Mouse (Mus musculus) activated CD4-positive, CD25-positive, alpha-beta regulatory T cell, adult 4 months (primary cell): ENCODE measurements at regions not wholly inside any gene's neighbourhood (a gene's known extent, or its start where the extent isn't known, plus 50 kb on each side); places are given as distances from the start of the nearest gene placed in this dataset.

Experiments
- ATAC-seq: one replicate; pipeline ENCODE4 v1.8.0; 2017

GRCm38 (mm10) chr8:8258231-8258638 lies 402.8 kb downstream of the Efnb2 start:
- ATAC-seq: no peak

DNA sequence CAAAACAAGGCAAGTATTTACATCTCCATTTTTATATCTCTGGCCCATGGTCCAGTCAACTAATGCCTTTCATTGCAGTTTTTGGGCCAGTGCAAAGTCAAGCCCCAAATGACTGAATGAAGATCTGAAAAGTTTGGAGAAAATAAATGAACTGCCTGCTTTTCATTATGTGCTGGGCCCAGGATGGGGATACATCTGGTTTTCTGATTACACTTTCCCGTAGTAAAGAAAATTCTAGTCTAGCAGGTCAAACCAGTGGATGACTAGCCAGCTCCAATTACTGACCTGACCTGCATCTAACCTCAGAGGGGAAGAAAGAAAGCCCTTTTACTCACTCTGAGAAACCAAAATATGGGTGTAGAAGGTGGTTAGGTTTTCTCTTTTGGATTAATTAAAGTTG lies 404.7 kb downstream of the Efnb2 start:
- ATAC-seq: no peak

- ATAC-seq: no peak
These were observed 406.6 kb downstream of the Efnb2 start for GRCm38 (mm10) chr8:8254446-8254845.

DNA sequence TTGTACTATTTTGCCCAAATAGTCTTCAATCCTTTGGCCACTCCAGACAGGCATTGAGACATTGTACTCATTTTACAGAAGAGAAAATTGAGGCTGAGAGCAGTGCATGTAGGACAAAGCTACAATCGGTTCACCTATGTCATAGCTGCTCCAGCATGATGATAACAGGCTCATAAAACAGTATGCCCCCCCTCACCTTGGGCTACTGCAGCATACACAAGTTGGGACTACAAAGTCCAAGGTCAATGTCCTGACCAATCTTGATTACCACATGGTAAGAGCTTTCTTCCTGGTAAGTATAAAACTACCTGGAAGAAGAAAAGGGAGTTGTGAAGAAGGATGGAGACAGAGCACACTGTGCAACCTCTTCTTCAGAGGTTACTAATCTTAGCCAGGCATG lies 416.4 kb downstream of the Efnb2 start:
- no peak for ATAC-seq

DNA sequence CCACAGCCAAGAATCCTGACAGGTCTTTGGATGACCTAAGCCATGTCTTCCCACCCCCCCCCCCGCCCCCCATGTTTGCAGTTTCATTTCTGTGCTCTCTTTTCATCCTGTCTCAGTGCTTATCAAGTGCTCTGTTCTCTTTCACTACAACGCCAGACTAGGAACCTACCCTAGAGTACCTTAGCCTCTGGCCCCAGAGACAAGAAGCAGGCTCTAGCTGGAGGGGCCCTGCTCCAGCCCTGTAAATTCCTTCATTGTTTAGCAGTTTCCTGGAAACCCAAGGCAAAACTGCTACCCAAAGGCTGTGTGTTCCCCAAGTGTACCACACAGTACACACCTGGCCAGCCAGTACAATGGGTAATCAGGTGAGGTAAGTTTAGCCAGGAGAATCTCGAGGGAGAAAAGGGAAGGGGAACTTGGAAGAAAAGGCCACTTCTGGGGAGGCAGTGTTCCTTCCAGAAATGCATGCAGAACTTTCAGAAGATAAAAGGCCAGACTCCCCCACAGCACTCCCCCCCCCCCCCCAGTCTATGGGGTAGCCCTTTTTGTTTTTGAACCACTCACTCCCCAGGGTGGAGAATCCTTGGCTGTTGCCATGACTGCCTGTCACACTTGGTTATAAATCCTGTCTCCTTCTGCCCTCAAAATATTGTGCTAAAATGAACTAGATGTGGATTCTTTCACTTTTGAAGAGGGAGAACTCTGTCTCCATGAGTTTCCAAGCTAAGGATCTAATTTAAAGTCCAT lies 419.1 kb downstream of the Efnb2 start:
- no peak for ATAC-seq

DNA sequence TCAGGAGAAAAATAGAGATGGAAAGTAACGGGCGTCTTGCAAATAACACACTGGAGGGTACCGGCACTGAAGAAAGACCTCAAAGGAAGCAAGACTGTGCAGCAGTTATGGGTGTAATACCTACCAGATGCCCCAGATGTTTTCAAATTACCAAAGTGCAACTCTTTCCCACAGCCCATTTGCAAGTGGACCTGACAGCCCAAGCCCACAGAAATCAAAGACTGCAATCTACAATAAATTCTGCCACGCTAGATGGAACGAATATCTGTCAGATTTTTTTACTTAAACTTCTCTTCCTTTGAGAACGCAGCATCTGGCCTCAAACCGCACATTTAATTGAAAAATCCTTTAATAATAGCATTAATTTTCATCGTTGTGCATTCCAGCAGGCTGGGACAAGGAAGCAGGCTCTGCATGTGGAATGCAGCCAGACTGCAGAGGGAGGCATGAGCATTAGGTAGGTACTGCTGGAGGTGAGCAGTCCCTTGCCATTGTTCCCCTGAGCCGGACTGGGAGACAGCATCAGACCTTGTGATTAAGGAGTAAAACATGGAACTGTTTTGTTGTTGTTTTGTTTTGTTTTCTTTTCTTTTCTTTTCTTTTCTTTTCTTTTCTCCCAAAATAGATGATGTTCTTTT lies 419.9 kb downstream of the Efnb2 start:
- no peak for ATAC-seq

- ATAC-seq: no peak
These were observed 421.6 kb downstream of the Efnb2 start for GRCm38 (mm10) chr8:8239489-8239888.

DNA sequence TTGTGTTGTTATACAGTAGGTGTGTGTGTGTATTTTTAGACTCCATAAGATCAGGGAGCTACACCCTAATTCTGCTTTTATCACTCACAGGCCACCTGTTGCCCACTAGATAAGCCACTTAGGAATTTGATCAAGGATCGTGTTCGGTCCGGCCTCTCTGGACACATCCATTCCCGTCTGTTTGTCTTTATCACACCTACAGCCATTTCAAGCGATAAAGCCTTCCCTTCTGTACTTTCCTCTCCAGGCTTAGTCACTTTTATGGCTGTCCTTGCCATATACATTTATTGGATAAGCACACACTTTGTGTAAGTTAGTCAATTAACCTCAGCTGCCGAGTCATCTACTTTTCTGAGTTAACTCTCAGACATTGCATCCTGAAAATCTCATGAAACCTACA lies 423.0 kb downstream of the Efnb2 start:
- ATAC-seq: no peak

- no peak for ATAC-seq
These were observed 427.4 kb downstream of the Efnb2 start for GRCm38 (mm10) chr8:8233616-8234015.

DNA sequence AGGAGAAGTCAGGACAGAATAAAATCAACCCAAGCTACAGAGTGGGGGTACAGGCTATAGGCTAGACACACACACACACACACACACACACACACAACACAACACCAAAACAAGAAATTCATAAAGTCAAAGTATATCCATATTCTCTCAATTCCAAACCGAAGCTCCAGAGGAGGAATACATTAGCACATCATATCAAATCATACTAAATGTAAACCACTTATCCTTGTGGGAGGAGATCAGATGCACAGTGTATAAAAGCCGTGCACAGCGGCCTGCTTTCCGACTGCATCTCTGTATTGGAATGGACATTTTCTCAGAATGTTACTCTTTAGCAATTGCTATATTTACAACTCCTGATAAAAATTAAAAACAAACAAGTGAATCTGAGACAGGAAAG lies 427.9 kb downstream of the Efnb2 start:
- ATAC-seq: no peak

- ATAC-seq: no peak
These were observed 428.9 kb downstream of the Efnb2 start for GRCm38 (mm10) chr8:8231996-8232632.

- ATAC-seq: no peak
These were observed 429.6 kb downstream of the Efnb2 start for GRCm38 (mm10) chr8:8231308-8231985.

GRCm38 (mm10) chr8:8225994-8226393 lies 435.0 kb downstream of the Efnb2 start:
- ATAC-seq: no peak

GRCm38 (mm10) chr8:8225175-8225830 lies 435.7 kb downstream of the Efnb2 start:
- ATAC-seq: no peak

DNA sequence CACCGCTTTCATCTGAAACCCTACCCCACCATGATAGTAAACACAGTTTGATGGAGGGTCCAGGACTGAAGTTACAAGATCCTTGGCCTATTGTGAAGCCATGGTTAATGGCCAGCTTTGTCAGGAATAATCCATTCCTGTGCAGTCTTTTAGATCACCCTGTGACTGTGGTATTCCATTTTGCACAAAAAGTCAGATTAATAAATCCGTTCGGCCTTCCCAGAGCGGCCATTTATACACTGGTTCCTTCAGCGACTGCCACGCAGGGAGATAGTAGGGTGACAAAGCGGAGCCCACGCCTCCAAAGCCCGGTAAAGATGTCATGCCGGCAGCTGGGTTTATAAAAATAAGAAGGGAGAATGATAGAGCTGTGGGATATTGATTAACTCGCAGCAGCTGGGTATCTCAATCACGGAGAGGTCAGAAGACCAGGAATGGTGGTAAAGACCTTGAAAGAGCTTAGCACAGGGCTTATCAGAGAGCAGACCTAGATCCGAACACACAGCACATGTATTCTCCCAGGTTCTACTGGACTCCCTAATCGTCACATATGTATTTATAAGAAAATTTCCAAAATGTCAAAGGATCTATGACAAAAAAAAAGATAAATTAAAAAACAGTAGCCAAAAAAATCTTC lies 440.5 kb downstream of the Efnb2 start:
- no peak for ATAC-seq

DNA sequence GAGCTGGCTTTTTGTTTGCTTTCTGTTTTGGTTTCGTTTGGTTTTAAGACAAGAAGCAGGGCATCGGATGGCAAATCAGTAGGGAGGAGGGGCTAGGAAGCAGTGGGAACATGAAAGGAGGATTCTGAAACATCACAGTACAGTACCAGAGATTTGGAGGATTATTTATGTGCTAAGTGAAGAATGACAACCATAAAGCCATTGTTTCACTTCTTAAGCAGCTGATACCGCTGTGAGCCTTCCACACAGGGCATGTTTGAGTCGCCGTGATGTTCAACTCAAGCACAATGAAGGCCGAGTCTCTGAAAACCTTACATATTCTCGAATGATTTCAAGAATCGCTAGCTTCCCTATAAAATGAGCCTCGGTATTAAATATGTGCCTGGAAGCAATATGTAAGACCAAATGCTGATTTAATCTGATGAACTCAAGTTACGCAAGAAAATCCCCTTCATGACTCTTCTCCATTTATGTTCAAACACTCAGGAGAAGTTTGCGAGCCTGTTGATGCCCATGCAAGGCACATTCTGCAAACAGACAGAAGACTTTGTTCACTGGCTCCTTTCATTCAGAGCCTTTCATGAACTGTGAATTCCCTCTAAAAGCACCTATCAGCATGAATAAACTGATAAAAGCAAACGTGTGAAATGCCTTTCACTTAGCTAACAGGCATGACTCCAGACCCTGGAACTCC lies 441.2 kb downstream of the Efnb2 start:
- no peak for ATAC-seq

DNA sequence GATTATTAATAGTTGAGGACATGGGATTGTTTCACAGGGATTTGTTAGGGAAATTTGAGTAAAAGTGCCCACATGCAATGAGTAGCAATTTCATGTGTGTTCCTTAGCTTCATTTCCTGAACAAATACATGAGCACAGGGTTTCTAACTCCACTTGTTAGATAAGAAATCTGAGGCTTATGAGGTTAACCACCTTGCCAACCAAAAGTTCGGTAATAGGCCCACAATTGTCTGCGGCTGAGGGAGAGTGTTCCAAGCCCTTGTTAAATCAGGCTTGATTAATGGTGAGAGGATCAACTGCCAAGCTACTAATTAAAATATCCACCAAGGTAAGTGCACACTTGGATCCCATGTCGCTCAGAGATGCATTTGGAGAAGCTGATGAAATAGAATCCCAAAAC lies 468.0 kb downstream of the Efnb2 start:
- ATAC-seq: no peak

DNA sequence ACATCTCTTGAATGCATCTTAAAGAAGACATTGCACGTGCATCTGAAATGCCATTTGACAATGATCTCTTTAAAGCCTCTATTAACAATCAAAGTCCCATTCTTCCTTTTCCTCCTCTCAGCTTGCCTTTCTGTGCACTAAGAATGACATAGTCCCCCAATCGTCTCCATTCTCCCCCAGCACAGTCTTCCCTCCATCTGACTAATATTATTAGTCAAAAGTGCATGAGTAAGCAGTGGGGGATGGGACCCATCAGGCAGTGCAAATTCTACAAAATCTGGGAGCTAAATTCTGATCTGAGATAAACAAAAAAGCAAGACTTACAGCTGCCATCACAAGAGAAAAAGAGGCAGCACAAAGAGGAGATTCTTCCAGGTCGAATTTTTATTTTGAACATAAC lies 475.0 kb downstream of the Efnb2 start:
- ATAC-seq: no peak

- no peak for ATAC-seq
These were observed 477.8 kb downstream of the Efnb2 start for GRCm38 (mm10) chr8:8183233-8183622.

DNA sequence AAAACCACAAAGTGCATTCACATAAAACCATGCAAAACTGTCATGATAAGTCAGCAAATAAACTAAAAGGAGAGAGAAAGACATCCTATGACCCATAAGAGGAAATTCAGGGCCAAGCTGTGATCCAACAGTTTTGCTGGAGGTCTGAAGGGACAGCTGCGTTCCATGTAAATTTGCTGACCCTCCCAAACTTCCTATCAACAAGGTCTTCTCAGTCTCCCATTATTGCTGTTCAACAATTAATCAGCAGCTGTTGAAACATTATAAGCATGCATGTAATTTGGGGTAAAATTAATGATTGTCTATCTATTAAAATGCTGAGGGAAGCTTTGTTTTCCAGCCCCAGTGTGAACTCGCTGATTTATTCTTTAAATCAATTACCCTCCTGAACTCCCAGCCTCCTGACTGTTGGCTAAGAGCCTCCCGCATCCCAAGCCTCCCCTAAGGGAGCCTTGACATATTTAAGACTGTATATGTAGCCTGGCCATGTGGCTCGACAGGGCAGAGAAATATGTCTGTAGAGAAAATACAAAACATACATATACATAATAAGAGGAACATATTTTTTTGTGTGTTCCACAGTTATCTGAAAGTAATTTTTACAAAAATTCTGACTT lies 478.3 kb downstream of the Efnb2 start:
- ATAC-seq: no peak

DNA sequence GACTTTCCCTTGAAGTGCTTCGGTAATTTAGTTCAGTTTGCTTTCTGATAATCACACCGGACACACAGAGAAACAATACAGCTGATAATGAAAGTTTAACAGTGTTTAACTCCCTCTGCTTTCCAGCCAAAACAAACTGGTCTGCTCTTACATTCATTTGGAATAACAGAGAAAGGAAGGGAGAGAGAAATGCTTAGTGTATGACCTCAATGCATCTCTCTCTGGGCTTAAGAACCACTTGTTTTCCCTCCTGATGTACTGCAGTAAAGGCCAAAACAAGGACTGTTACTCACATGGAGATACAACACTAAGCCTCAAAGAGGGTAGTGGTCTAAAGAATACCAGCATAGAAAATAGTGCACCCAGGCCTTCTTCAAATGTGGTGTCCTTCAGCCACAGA lies 478.9 kb downstream of the Efnb2 start:
- ATAC-seq: no peak
